Mouse (Mus musculus): ENCODE measurements around the gene Tubg1. TPM values are rescaled to one million over a fixed set of nuclear protein-coding genes. Genes with fewer than 3 reads are reported as not detected.

Gene Tubg1
- polyA plus RNA-seq, 1 experiment from 2014 or later = 145 TPM

GRCm38 (mm10) chr11:101164677-101165580 is 45.2 kb downstream of the Tubg1 start:
- Histone ChIP-seq H3K36me3 (peaks cover 7% of the 10 kb centered on the region), H3K4me1 (peaks cover 44% of the 10 kb centered on the region), H3K4me3 (peak overlapping the region; percentile 52), H3K27me3 (ENCODE audit: low read depth, poor library complexity, severe bottlenecking) (peaks cover 98% of the 10 kb centered on the region), H3K9me3 (replicated peaks) (no peaks in the 10 kb centered on the region), H3K27ac (no peak overlapping the region)
- WGBS = 3% methylated on average over 35 of the region's 35 CpGs
- DNase-seq (ENCODE audit: low spot score) = no peak

- Histone ChIP-seq H3K9me3 (replicated peaks) (no peaks in the 10 kb centered on the region), H3K27ac (no peak overlapping the region), H3K4me1 (peaks cover 59% of the 10 kb centered on the region), H3K36me3 (peaks cover 7% of the 10 kb centered on the region), H3K4me3 (no peak overlapping the region), H3K27me3 (ENCODE audit: low read depth, poor library complexity, severe bottlenecking) (peaks cover 96% of the 10 kb centered on the region)
- DNase-seq (ENCODE audit: low spot score) = no peak
- 48% methylated on average over 14 of the region's 14 CpGs for WGBS
Measured at GRCm38 (mm10) chr11:101166357-101166756, 46.6 kb downstream of the Tubg1 start.

GRCm38 (mm10) chr11:101167211-101167962 is 47.6 kb downstream of the Tubg1 start:
- WGBS = 39% methylated on average over 19 of the region's 19 CpGs
- DNase-seq (ENCODE audit: low spot score) = no peak
- H3K9me3 ChIP-seq (replicated peaks) = no peaks in the 10 kb centered on the region
- H3K4me3 ChIP-seq = no peak overlapping the region
- H3K36me3 ChIP-seq = peaks cover 5% of the 10 kb centered on the region
- H3K4me1 ChIP-seq = peaks cover 69% of the 10 kb centered on the region
- no peak overlapping the region for H3K27ac ChIP-seq
- peaks cover 93% of the 10 kb centered on the region for H3K27me3 ChIP-seq (ENCODE audit: low read depth, poor library complexity, severe bottlenecking)

- WGBS = 39% methylated on average over 8 of the region's 8 CpGs
- Histone ChIP-seq H3K27me3 (ENCODE audit: low read depth, poor library complexity, severe bottlenecking) (peaks cover 92% of the 10 kb centered on the region), H3K36me3 (peaks cover 5% of the 10 kb centered on the region), H3K4me1 (peaks cover 69% of the 10 kb centered on the region), H3K4me3 (no peak overlapping the region), H3K9me3 (replicated peaks) (no peaks in the 10 kb centered on the region), H3K27ac (no peak overlapping the region)
- DNase-seq (ENCODE audit: low spot score) = no peak
Measured at GRCm38 (mm10) chr11:101167963-101168300, 48.2 kb downstream of the Tubg1 start.

GRCm38 (mm10) chr11:101168301-101168980 is 48.7 kb downstream of the Tubg1 start:
- no peak overlapping the region for H3K4me3 ChIP-seq
- no peak overlapping the region for H3K27ac ChIP-seq
- H3K4me1 ChIP-seq = peaks cover 69% of the 10 kb centered on the region

GRCm38 (mm10) chr11:101169301-101170107 is 49.8 kb downstream of the Tubg1 start:
- Histone ChIP-seq H3K4me1 (peaks cover 69% of the 10 kb centered on the region), H3K36me3 (no peaks in the 10 kb centered on the region; the same call in 1 of the 2 replicates), H3K27ac (no peak overlapping the region), H3K27me3 (ENCODE audit: low read depth, poor library complexity, severe bottlenecking) (peaks cover 92% of the 10 kb centered on the region), H3K9me3 (replicated peaks) (no peaks in the 10 kb centered on the region), H3K4me3 (peak overlapping the region; percentile 69)
- WGBS = 13% methylated on average over 17 of the region's 17 CpGs
- DNase-seq (ENCODE audit: low spot score) = no peak

More at GRCm38 (mm10) chr11:101168301-101168980, 48.7 kb downstream of the Tubg1 start:
- H3K27me3 ChIP-seq (ENCODE audit: low read depth, poor library complexity, severe bottlenecking) = peaks cover 92% of the 10 kb centered on the region
- DNase-seq (ENCODE audit: low spot score) = no peak
- H3K9me3 ChIP-seq (replicated peaks) = no peaks in the 10 kb centered on the region
- 67% methylated on average over 18 of the region's 18 CpGs for WGBS
- H3K36me3 ChIP-seq = peaks cover 5% of the 10 kb centered on the region

- Histone ChIP-seq H3K27me3 (ENCODE audit: low read depth, poor library complexity, severe bottlenecking) (peaks cover 92% of the 10 kb centered on the region), H3K36me3 (no peaks in the 10 kb centered on the region; the same call in 1 of the 2 replicates), H3K9me3 (replicated peaks) (no peaks in the 10 kb centered on the region), H3K4me3 (peak within 1 kb of the TSS; percentile 69), H3K27ac (peak within 1 kb of the TSS; percentile 73), H3K4me1 (peaks cover 67% of the 10 kb centered on the region)
- DNase-seq (ENCODE audit: low spot score) = no peak
- under 1% methylated on average over 35 of the region's 35 CpGs for WGBS
Measured at GRCm38 (mm10) chr11:101170354-101170810, 50.6 kb downstream of the Tubg1 start, which contains the start of gene Cntnap1. Cntnap1 (plus strand) TSS chr11:101170523.

GRCm38 (mm10) chr11:101170811-101171610 is 51.3 kb downstream of the Tubg1 start, which contains the start of gene Plekhh3:
Plekhh3 (minus strand) TSS chr11:101171351.
- DNase-seq (ENCODE audit: low spot score) = peak; percentile 93
- H3K4me1 ChIP-seq = peaks cover 69% of the 10 kb centered on the region
- no peaks in the 10 kb centered on the region for H3K9me3 ChIP-seq (replicated peaks)
- peak within 1 kb of the TSS; percentile 69 for H3K4me3 ChIP-seq
- H3K36me3 ChIP-seq = no peaks in the 10 kb centered on the region; the same call in 1 of the 2 replicates
- peaks cover 92% of the 10 kb centered on the region for H3K27me3 ChIP-seq (ENCODE audit: low read depth, poor library complexity, severe bottlenecking)
- H3K27ac ChIP-seq = peak within 1 kb of the TSS; percentile 73
- under 1% methylated on average over 49 of the region's 50 CpGs for WGBS

- under 1% methylated on average over 31 of the region's 31 CpGs for WGBS
- peaks cover 92% of the 10 kb centered on the region for H3K27me3 ChIP-seq (ENCODE audit: low read depth, poor library complexity, severe bottlenecking)
- H3K36me3 ChIP-seq = no peaks in the 10 kb centered on the region; the same call in 1 of the 2 replicates
- no peaks in the 10 kb centered on the region for H3K9me3 ChIP-seq (replicated peaks)
- peaks cover 76% of the 10 kb centered on the region for H3K4me1 ChIP-seq
- H3K4me3 ChIP-seq = peak overlapping the region; percentile 69
- DNase-seq (ENCODE audit: low spot score) = peak; percentile 80
- H3K27ac ChIP-seq = peak overlapping the region; percentile 56
Measured at GRCm38 (mm10) chr11:101171721-101172433, 52.1 kb downstream of the Tubg1 start.

- no peaks in the 10 kb centered on the region; the same call in 1 of the 2 replicates for H3K36me3 ChIP-seq
- WGBS = 15% methylated on average over 5 of the region's 5 CpGs
- H3K27me3 ChIP-seq (ENCODE audit: low read depth, poor library complexity, severe bottlenecking) = peaks cover 92% of the 10 kb centered on the region
- peak overlapping the region; percentile 69 for H3K4me3 ChIP-seq
- H3K4me1 ChIP-seq = peaks cover 79% of the 10 kb centered on the region
- H3K27ac ChIP-seq = peak overlapping the region; percentile 56; the same call in 1 of the 2 replicates
- H3K9me3 ChIP-seq (replicated peaks) = no peaks in the 10 kb centered on the region
- DNase-seq (ENCODE audit: low spot score) = no peak
Measured at GRCm38 (mm10) chr11:101172434-101172815, 52.7 kb downstream of the Tubg1 start.

GRCm38 (mm10) chr11:101173112-101173511 is 53.4 kb downstream of the Tubg1 start:
- Histone ChIP-seq H3K4me1 (peaks cover 78% of the 10 kb centered on the region), H3K36me3 (no peaks in the 10 kb centered on the region), H3K27me3 (ENCODE audit: low read depth, poor library complexity, severe bottlenecking) (peaks cover 92% of the 10 kb centered on the region), H3K27ac (0 out of 2 replicates have a peak overlapping the region, but pooled peaks have one; percentile 73), H3K4me3 (peak overlapping the region; percentile 46), H3K9me3 (replicated peaks) (no peaks in the 10 kb centered on the region)
- 5% methylated on average over 11 of the region's 11 CpGs for WGBS
- no peak for DNase-seq (ENCODE audit: low spot score)
